Mouse (Mus musculus) forebrain, embryonic 13.5 days (tissue): ENCODE measurements around the gene Kcnmb4. TPM values are rescaled to one million over a fixed set of nuclear protein-coding genes. Genes with fewer than 3 reads are reported as not detected.

Experiments
- ATAC-seq: fragments of 200-750 bp; cut with Nextera tagmentation; 2 replicates; pipeline ENCODE4 v1.8.0; 2017
- H3K27ac ChIP-seq: fragments of 300-500 bp; sonication (generic); 2 replicates; pipeline ENCODE4 v1.5.1; 2015; ENCODE audit warnings: inconsistent platforms, mild to moderate bottlenecking, moderate library complexity
- H3K27me3 ChIP-seq: fragments of 300-500 bp; sonication (generic); 2 replicates; pipeline ENCODE4 v1.6.1; 2015; ENCODE audit warnings: mild to moderate bottlenecking, inconsistent platforms
- H3K36me3 ChIP-seq: fragments of 300-500 bp; sonication (generic); 2 replicates; pipeline ENCODE4 v1.6.1; 2015; ENCODE audit warnings: mild to moderate bottlenecking, inconsistent platforms; ENCODE audit not compliant: poor library complexity, severe bottlenecking
- H3K4me1 ChIP-seq: fragments of 300-500 bp; sonication (generic); 2 replicates; pipeline ENCODE4 v1.6.1; 2015; ENCODE audit warnings: inconsistent platforms
- H3K4me2 ChIP-seq: fragments of 300-500 bp; sonication (generic); 2 replicates; pipeline ENCODE4 v1.6.1; 2015; ENCODE audit warnings: inconsistent platforms, mild to moderate bottlenecking, moderate library complexity
- H3K4me3 ChIP-seq: fragments of 300-500 bp; sonication (generic); 2 replicates; pipeline ENCODE4 v1.5.1; 2015; ENCODE audit warnings: mild to moderate bottlenecking, inconsistent platforms
- H3K9ac ChIP-seq: fragments of 300-500 bp; sonication (generic); 2 replicates; pipeline ENCODE4 v1.6.1; 2015; ENCODE audit warnings: mild to moderate bottlenecking, inconsistent platforms
- H3K9me3 ChIP-seq: fragments of 300-500 bp; sonication (generic); replicated peaks from 2 replicates; pipeline ENCODE4 v1.6.1; 2016; ENCODE audit warnings: inconsistent platforms
- WGBS: fragments of 180-500 bp; shearing (Covaris S2); methylation state at CpG from one replicate; pipeline ENCODE4 v1.1.7; 2015; 5-methylcytosine and 5-hydroxymethylcytosine counted together
- polyA plus RNA-seq: library from polyadenylated mRNA; unstranded; fragments of >200 nt; fragmentation: Nextera tagmentation; extraction: Ambion mirVana; gene quantifications from 2 replicates; pipeline ENCODE4 v1.2.1, GENCODE M21; 2015

Kcnmb4 gene
- polyA plus RNA-seq, result 10.8 and 10.9 TPM in 2 replicates

DNA sequence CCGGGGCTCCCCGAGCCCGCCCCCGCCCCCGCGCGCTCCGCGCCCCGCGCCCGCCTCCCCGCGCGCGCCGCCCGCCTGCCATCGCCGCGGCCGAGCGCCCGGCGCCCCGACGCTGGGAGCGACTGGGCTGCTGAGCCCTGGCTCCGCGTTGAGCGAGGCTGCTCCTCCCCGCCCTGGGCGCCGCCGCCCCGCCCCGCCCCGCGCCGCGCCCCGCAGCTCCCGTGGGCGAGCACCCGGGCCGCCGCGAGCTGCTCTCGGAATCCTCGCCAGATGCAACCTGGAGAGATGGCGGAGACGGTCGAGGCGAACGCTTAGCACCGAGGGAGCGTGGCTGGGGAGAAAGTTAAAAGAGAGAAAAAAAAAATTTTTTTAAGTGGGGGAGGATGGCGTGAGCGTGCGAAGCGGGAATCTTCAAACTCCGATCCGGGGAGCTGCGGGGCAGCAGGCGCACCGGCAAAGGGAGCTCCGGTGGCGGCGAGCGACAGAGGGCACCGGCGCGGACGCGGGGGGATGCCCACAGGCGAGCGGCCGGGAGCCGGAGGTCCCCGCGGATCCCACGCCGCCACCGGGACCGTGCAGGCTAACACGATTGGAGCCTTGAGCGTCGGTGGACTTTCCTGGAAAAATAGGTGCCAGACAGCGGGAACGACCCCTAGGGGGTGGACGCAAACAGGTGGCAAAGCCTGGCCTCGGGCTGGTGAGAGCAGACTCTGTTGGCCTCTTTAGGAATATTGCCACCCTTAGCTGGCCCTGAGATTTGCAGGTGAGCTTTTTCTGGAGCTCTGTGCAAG lies at the start of gene Kcnmb4:
Gene Kcnmb4 (minus strand): TSS at position 120 of the 791 bp plus-strand sequence.
- peak; percentile 86 for ATAC-seq
- Histone ChIP-seq H3K4me1 (peaks cover 33% of the 10 kb centered on the region), H3K4me3 (peak within 1 kb of the TSS; percentile 70), H3K4me2 (peak within 1 kb of the TSS; percentile 90), H3K36me3 (no peaks in the 10 kb centered on the region), H3K27ac (peak within 1 kb of the TSS; percentile 85), H3K27me3 (0 out of 2 replicates have a peak, but pooled peaks cover 3% of the 10 kb centered on the region), H3K9ac (peak within 1 kb of the TSS; percentile 80), H3K9me3 (peaks cover 3% of the 10 kb centered on the region)
- whole genome bisulfite sequencing, result under 1% methylated on average over 52 of the region's 92 CpGs

DNA sequence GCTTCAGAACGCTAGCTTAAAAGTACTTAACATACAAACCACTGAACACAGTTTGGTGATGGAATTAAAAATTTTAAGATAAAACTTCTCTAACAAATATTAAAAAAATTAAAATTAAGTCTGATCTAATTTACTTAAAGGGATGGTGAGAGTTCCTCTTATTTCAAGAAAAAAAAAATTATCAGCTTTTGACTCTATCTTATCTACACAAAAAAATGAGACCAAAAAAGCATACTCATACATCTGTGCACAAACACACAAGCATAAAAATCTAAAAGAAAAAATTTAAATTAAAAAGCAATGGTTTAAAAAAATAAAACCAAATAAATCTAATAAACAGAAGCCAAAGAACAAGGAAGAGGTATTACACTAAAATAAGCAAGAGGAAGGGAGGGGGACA lies 45.9 kb upstream of the Kcnmb4 start:
- Histone ChIP-seq H3K36me3 (no peaks in the 10 kb centered on the region), H3K4me1 (0 out of 2 replicates have a peak, but pooled peaks cover 2% of the 10 kb centered on the region), H3K9ac (no peak overlapping the region), H3K27me3 (no peaks in the 10 kb centered on the region), H3K4me3 (no peak overlapping the region), H3K4me2 (no peak overlapping the region), H3K27ac (no peak overlapping the region), H3K9me3 (no peaks in the 10 kb centered on the region)
- 89% methylated on average over 1 of the region's 1 CpGs for WGBS
- no peak for ATAC-seq

DNA sequence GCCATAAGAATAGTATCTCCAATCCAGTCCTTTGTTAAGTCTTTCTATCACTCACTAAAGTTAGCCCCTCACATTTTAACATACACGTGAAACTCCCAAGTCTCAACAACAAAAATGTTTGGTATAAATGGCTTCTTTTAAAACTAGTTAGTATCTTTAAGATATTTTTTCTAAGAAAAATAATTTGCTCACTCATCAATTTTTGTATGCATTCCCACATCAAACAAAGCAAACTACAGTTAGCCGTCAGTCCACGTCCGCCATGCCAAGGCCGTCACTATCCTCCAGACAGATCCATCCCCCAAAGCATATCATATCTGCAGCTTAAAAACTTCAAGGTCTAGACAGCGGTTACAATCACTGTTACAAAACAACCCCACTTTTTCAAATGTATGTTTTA lies 41.9 kb upstream of the Kcnmb4 start:
- no peak overlapping the region for H3K9ac ChIP-seq
- H3K9me3 ChIP-seq, result no peaks in the 10 kb centered on the region
- H3K4me1 ChIP-seq, result peaks cover 11% of the 10 kb centered on the region
- no peak overlapping the region for H3K27ac ChIP-seq
- H3K4me3 ChIP-seq, result no peak overlapping the region
- no peaks in the 10 kb centered on the region; the same call in 1 of the 2 replicates for H3K36me3 ChIP-seq
- no peaks in the 10 kb centered on the region for H3K27me3 ChIP-seq
- H3K4me2 ChIP-seq, result no peak overlapping the region
- no peak for ATAC-seq
- WGBS, result 92% methylated on average over 6 of the region's 6 CpGs

DNA sequence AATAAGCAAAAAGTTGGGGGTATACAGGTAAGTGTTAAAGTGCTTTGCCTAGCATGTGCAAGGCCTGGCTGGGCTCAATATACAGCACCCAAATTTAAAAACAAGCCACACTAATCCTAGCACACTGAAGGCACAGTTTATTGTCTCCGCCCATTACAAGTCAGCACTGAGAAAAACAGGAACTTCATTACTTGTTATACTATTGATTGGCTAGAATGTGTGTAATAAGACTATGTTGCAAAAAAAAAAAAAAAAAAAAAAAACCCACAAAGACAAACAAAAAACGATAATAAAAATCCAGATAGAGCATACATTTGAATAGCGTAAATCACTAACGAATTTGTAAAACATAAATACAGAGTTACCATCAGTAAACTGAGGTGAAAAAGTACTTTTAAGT lies 41.5 kb upstream of the Kcnmb4 start:
- Histone ChIP-seq H3K4me2 (no peak overlapping the region), H3K4me3 (no peak overlapping the region), H3K36me3 (no peaks in the 10 kb centered on the region; the same call in 1 of the 2 replicates), H3K27me3 (no peaks in the 10 kb centered on the region), H3K9ac (no peak overlapping the region), H3K4me1 (peaks cover 11% of the 10 kb centered on the region), H3K9me3 (no peaks in the 10 kb centered on the region), H3K27ac (no peak overlapping the region)
- ATAC-seq, result no peak
- WGBS, result 96% methylated on average over 4 of the region's 4 CpGs

DNA sequence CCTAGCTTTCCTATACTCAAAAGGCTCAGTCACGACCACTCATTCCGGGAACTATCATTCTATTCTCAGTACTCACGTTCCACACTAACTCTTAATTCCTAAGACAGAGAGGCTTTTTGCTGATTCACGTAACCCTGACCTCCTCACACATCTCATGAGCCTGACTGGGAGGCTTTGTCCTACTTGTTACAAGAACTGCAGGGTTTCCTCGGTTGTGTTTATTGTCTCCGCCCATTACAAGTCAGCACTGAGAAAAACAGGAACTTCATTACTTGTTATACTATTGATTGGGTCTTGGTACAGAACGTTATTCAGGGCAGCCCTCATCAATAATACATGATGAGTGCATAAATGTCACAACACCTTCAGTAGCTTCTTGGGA lies 39.6 kb upstream of the Kcnmb4 start:
- H3K36me3 ChIP-seq, result no peaks in the 10 kb centered on the region; the same call in 1 of the 2 replicates
- ATAC-seq, result no peak
- H3K4me2 ChIP-seq, result no peak overlapping the region
- no peak overlapping the region for H3K4me3 ChIP-seq
- H3K9ac ChIP-seq, result no peak overlapping the region
- no peak overlapping the region for H3K27ac ChIP-seq
- H3K4me1 ChIP-seq, result peaks cover 11% of the 10 kb centered on the region
- 47% methylated on average over 7 of the region's 7 CpGs for WGBS
- no peaks in the 10 kb centered on the region for H3K27me3 ChIP-seq
- no peaks in the 10 kb centered on the region for H3K9me3 ChIP-seq

DNA sequence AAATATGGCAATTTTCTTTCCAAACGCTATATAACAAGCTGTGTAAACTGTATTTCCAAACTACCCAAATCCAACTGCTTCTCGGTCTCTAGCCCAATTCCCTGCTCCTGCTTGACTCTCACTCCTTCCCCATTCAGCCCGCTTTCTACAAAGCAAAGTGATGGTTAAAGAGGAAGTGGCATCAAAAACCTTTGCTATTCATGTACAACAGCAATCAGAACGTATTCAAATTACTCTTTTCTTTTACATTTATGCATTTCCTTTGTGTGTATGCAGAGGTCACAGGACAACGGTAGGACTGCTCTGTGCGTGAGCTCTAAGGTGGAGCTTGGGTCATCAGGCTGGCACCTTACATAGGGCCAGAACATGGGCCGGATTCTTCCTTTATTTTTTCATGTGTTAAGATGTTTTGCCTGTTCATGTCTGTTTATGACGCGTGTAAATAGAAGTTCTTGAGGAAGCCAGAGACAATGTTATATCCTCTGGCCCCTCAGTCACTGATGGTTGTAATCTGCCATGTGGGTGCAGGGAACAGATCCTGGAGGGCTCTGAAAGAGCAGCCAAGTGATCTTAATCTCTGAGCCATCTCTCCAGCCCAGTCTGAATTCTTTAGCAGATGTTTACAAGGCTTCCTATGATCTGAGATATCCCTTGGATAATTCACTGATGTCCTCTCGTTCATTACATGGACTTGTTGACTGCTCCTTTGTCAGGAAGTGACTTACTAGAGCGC lies 39.0 kb upstream of the Kcnmb4 start:
- no peak for ATAC-seq

DNA sequence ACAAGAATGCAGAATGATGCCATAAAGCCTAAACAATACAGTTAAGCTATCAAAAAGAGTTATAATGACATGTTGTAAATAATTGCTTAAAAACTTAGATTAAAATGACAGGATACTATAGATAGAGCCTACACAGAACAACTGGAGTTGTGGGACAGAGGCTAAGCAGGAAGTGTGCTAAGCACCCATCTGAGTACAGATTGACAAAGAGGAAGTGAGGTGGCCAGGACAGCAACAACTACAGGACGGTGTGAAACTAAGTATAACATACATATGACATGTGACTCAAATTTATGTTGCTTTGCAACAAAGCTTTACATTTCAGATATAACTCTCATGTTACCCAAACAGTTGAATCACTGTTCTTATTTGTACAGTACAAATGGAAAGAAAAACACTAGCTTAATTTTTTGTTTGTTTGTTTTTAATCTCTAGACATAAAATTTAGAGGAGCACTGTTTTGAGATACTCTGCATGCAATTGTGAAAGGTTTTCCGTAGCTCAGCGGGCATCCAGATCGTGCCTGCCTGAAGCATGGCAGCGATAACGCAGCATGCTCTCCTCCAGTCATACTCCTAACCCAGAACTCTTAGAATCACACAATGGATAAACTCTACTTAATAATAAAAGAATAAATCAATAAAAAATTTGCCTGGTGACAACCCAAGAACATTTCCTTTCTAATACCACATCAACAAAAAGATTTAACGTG lies 31.8 kb upstream of the Kcnmb4 start:
- no peaks in the 10 kb centered on the region for H3K4me1 ChIP-seq
- no peaks in the 10 kb centered on the region for H3K36me3 ChIP-seq
- no peak overlapping the region for H3K27ac ChIP-seq
- H3K27me3 ChIP-seq, result no peaks in the 10 kb centered on the region
- H3K9me3 ChIP-seq, result no peaks in the 10 kb centered on the region
- WGBS, result 90% methylated on average over 7 of the region's 7 CpGs
- no peak for ATAC-seq
- H3K4me2 ChIP-seq, result no peak overlapping the region
- H3K4me3 ChIP-seq, result no peak overlapping the region
- H3K9ac ChIP-seq, result no peak overlapping the region

More for the DNA sequence above, 39.0 kb upstream of the Kcnmb4 start:
- Histone ChIP-seq H3K27me3 (no peaks in the 10 kb centered on the region), H3K27ac (no peak overlapping the region), H3K9ac (no peak overlapping the region), H3K4me1 (peaks cover 11% of the 10 kb centered on the region), H3K36me3 (no peaks in the 10 kb centered on the region; the same call in 1 of the 2 replicates), H3K4me2 (no peak overlapping the region), H3K9me3 (no peaks in the 10 kb centered on the region), H3K4me3 (no peak overlapping the region)
- 85% methylated on average over 11 of the region's 11 CpGs for WGBS

DNA sequence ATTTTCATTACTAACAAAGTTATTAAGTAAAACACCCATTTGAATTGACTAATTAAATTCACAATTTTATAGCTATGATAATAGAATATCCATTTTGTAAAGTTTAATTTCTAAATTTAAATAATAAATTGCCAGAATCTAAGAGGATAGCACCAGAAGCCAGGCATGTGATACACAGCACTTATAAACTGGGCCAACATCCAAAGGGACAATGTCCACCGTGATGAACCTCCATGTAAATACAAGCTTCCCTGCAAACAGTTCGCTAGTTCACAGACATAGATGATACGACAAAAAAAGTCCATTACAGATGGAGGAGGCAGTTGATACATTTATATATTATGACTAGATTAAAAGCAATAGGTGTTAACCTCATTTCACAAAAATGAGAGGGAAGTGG lies 19.1 kb upstream of the Kcnmb4 start:
- Histone ChIP-seq H3K9me3 (no peaks in the 10 kb centered on the region), H3K4me2 (no peak overlapping the region), H3K4me3 (no peak overlapping the region), H3K9ac (no peak overlapping the region), H3K4me1 (no peaks in the 10 kb centered on the region), H3K36me3 (peaks cover 40% of the 10 kb centered on the region), H3K27me3 (no peaks in the 10 kb centered on the region), H3K27ac (no peak overlapping the region)
- ATAC-seq, result no peak
- WGBS, result 93% methylated on average over 3 of the region's 3 CpGs

DNA sequence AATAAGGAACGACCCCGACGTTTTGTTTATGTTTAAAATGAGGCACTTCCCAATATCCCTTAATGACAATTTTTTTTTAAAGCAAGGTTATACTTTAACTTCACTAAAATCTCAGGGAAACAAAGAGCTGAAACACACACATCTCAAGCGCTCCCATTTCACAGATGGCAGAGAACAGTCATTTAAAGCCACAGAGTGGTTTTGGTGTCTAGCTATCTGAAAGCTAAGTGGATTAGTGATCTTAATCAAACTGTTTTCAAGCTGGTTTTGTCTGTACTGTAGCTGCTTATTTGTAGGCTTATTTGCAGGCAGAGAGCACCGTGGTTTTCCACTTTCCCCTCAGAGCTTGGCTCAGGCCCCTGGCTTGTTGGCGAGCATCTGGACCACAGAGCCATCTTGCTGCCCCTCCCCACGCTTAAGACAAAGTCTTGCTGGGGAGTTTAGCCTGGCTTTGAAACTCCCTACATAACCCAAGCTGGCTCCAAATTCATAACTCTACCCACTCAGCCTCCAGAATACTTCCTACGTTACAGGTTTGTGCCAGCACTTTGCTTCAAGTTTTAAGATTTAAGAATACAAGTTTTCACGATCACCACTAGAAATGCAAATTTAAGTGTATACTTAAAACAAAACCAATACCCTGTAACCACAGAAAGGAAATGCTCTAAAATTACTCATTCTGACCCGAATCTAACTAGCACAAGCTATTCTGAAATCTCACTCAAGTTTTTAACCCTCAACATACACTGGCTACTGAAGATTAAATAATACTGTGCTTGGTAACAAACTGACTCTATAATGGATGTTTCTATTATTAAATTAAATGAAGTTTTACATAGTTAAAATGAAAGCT lies 13.4 kb upstream of the Kcnmb4 start:
- 87% methylated on average over 10 of the region's 10 CpGs for WGBS
- Histone ChIP-seq H3K4me1 (no peaks in the 10 kb centered on the region), H3K27me3 (no peaks in the 10 kb centered on the region), H3K9me3 (no peaks in the 10 kb centered on the region), H3K36me3 (peaks cover 43% of the 10 kb centered on the region), H3K9ac (no peak overlapping the region), H3K4me3 (no peak overlapping the region), H3K27ac (no peak overlapping the region), H3K4me2 (no peak overlapping the region)
- no peak for ATAC-seq

DNA sequence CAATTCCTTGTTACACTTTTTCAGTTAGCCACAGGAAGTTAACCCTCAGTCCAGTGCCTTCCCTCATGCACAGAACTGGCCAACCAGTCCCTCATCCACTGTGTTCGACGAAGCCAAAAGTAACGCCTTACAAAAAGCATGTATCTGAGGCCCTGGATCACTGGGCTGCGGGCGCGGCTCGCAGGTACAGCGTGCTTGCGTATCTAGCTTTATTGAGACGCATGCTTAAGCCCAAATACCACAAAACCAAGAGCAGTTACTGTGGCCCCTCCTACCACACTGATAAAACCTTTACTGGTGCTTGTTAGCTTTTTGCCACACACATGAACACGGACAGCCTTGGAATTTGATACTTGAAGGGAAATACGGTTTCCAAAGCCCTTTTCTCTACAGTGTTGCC lies 8.2 kb upstream of the Kcnmb4 start:
- H3K4me1 ChIP-seq, result no peaks in the 10 kb centered on the region
- H3K27me3 ChIP-seq, result no peaks in the 10 kb centered on the region
- H3K9me3 ChIP-seq, result no peaks in the 10 kb centered on the region
- H3K4me3 ChIP-seq, result no peak overlapping the region
- H3K9ac ChIP-seq, result no peak overlapping the region
- WGBS, result 93% methylated on average over 12 of the region's 12 CpGs
- ATAC-seq, result no peak
- H3K27ac ChIP-seq, result no peak overlapping the region
- H3K36me3 ChIP-seq, result peaks cover 41% of the 10 kb centered on the region
- H3K4me2 ChIP-seq, result no peak overlapping the region

DNA sequence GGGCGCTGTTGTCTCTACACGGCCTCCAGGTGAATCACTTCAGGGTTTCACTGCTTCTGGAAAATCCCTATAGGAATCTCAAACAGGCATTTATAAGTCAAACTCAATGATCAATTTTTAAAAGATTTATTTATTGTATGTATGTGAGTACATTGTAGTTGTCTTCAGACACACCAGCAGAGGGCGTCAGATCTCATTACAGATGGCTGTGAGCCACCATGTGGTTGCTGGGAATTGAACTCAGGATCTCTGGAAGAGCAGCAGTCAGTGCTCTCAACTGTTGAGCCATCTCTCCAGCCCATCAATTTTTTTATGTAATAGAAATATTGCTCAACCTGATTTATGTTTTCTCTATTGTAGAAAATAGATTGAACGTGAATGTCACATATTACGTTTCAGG lies 7.3 kb upstream of the Kcnmb4 start:
- no peak for ATAC-seq
- Histone ChIP-seq H3K27ac (no peak overlapping the region), H3K4me3 (no peak overlapping the region), H3K9me3 (peaks cover 3% of the 10 kb centered on the region), H3K4me2 (no peak overlapping the region), H3K9ac (no peak overlapping the region), H3K4me1 (no peaks in the 10 kb centered on the region), H3K36me3 (peaks cover 34% of the 10 kb centered on the region), H3K27me3 (no peaks in the 10 kb centered on the region)
- 92% methylated on average over 5 of the region's 5 CpGs for WGBS
